Mouse (Mus musculus) myocyte (in vitro differentiated cells): ENCODE data around the gene AC192777.2. TPM values are rescaled to one million over a fixed set of nuclear protein-coding genes. Genes with fewer than 3 reads are reported as not detected.
"Not testable (repeated sequence)": the region's sequence is repeated elsewhere in the genome, so short reads cannot be mapped to it uniquely, and the experiment has no call there.

ENCODE experiments used
- H3K27me3 ChIP-seq: one replicate; pipeline ENCODE4 v1.6.1; 2011; ENCODE audit not compliant: control insufficient read depth, insufficient read depth, insufficient read length
- H3K36me3 ChIP-seq: one replicate; pipeline ENCODE4 v1.6.1; 2011; ENCODE audit not compliant: control insufficient read depth, insufficient read depth
- H3K4me2 ChIP-seq: one replicate; pipeline ENCODE4 v1.6.1; 2011; ENCODE audit warnings: low read depth, control low read depth
- H3K4me3 ChIP-seq: one replicate; pipeline ENCODE4 v1.5.1; 2011; ENCODE audit warnings: mild to moderate bottlenecking, control low read depth, moderate library complexity
- H3K79me2 ChIP-seq: one replicate; pipeline ENCODE4 v1.6.1; 2011; ENCODE audit not compliant: control insufficient read depth, insufficient read depth
- H3ac ChIP-seq: one replicate; pipeline ENCODE4 v1.6.1; 2011; ENCODE audit not compliant: control insufficient read depth, insufficient read length
- polyA plus RNA-seq: library from polyadenylated mRNA; unstranded; fragments of >200 nt; fragmentation: generic; extraction: Trizol; gene quantifications from one replicate; pipeline ENCODE4 v1.2.1, GENCODE M21; 2012; ENCODE audit warnings: missing spikeins

The AC192777.2 gene
- polyA plus RNA-seq: not detected

DNA sequence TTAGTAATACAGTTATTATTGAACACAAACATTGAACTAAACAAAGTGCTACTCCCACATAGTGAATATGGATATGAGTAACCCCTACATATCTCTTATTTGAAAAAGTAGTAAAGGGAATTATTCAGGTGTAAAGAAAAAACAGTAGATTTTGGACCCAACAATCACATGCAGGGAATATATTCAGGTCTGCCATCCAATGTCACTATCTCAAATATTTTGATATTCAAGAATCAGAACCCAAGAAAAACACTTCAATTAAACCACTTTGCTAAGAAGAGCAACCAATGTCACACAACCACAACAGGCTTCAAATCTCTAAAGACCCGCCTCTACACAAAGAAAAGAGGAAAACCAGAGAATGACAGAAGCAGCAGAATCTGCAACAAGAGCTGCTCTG lies at the start of gene AC192777.2:
AC192777.2 (plus strand) TSS at position 301 of the 400 bp plus-strand sequence.
- H3K4me2 ChIP-seq, H3K36me3 ChIP-seq, H3K79me2 ChIP-seq, H3ac ChIP-seq, H3K27me3 ChIP-seq, H3K4me3 ChIP-seq: not testable (repeated sequence)

DNA sequence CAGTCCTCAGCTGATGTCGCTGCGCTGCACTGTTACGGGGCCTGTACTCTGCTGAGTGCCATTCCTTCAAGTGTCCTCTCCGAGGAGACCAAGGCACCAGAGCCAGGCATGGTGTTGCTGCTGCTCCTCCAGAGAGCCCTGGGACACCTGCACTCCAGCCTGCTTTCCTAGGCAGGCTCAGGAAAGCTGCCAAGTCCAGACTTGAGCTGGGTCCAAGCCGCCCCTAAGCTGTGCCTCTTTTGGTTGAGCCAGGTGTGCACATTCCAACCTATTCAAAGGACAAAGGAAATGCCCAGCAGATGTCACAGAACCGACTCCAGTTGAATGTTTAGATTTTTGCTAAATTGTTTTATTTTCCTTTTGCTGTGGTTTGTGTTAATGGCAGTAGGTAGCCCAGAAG lies 20.9 kb downstream of the AC192777.2 start:
- not testable (repeated sequence) for H3K27me3 ChIP-seq, H3K4me3 ChIP-seq, H3ac ChIP-seq, H3K4me2 ChIP-seq, H3K36me3 ChIP-seq, H3K79me2 ChIP-seq

DNA sequence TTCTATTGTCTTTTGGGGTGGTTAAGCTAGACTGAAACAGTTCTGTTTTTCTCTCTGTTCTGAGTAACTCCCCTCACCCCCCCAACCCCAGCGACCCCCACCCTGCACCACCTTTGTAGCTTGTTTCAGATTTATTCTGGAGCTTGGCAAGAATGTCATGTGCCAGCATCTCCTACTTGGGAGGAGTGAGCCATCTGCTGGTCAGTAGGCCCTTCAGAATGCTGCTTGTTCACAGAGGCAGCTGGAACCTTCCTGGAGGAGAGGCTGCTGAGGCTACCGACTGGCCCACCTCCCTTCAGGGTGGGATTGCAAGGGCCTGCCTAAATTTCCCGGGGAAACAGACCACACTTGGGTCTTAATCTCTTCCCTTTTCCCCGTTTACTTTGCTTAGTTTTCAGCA lies 21.6 kb downstream of the AC192777.2 start:
- not testable (repeated sequence) for H3K4me2 ChIP-seq, H3K4me3 ChIP-seq, H3K27me3 ChIP-seq, H3K36me3 ChIP-seq, H3K79me2 ChIP-seq, H3ac ChIP-seq

Other genes with a start within 250 kb of the AC192777.2 start
- gene Esp38, start 144.9 kb upstream of the AC192777.2 start, polyA plus RNA-seq: not detected
- gene Pgk2, start 113.2 kb downstream of the AC192777.2 start, polyA plus RNA-seq: not detected
- gene Crisp3, start 146.8 kb downstream of the AC192777.2 start, polyA plus RNA-seq: not detected
- gene Crisp1, start 223.8 kb downstream of the AC192777.2 start, polyA plus RNA-seq: not detected